Mouse (Mus musculus): Measurements from ENCODE around the gene Olfr10.

Olfr10 gene

GRCm38 (mm10) chr11:49326726-49327125 is 22.2 kb downstream of the Olfr10 start:
- no peak for DNase-seq

GRCm38 (mm10) chr11:49329686-49330085 is 25.1 kb downstream of the Olfr10 start:
- DNase-seq = no peak

- DNase-seq = no peak
Measured at GRCm38 (mm10) chr11:49334888-49335287, 30.3 kb downstream of the Olfr10 start, which contains the start of gene Olfr1390. Gene Olfr1390 (plus strand): TSS chr11:49335188.

- DNase-seq = no peak
Measured at GRCm38 (mm10) chr11:49337150-49337832, 32.8 kb downstream of the Olfr10 start.

All from kidney, postnatal 14 days (tissue).